Mouse (Mus musculus) heart, embryonic 11.5 days (tissue): ENCODE data around the gene Olfr340. TPM values are rescaled to one million over a fixed set of nuclear protein-coding genes. Genes with fewer than 3 reads are reported as not detected.
"Not testable (repeated sequence)": the region's sequence is repeated elsewhere in the genome, so short reads cannot be mapped to it uniquely, and the experiment has no call there.

Experiments used
- ATAC-seq: fragments of 200-750 bp; cut with Nextera tagmentation; replicated peaks from 2 replicates; pipeline ENCODE4 v1.8.0; 2017; ENCODE audit warnings: moderate library complexity; ENCODE audit not compliant: insufficient number of reproducible peaks, low FRiP score, low TSS enrichment
- H3K27ac ChIP-seq: fragments of 300-500 bp; sonication (generic); 2 replicates; pipeline ENCODE4 v1.5.1; 2014; ENCODE audit warnings: mild to moderate bottlenecking, low read depth, low read length
- H3K27me3 ChIP-seq: fragments of 300-500 bp; sonication (generic); 2 replicates; pipeline ENCODE4 v1.6.1; 2014; ENCODE audit warnings: mild to moderate bottlenecking, low read length, mixed read lengths; ENCODE audit not compliant: control insufficient read depth, insufficient read depth
- H3K36me3 ChIP-seq: fragments of 300-500 bp; sonication (generic); 2 replicates; pipeline ENCODE4 v1.6.1; 2014; ENCODE audit warnings: mild to moderate bottlenecking, low read length, moderate library complexity, mixed read lengths; ENCODE audit not compliant: control insufficient read depth, insufficient read depth
- H3K4me1 ChIP-seq: fragments of 300-500 bp; sonication (generic); 2 replicates; pipeline ENCODE4 v1.6.1; 2014; ENCODE audit warnings: low read length; ENCODE audit not compliant: control insufficient read depth, insufficient read depth
- H3K4me2 ChIP-seq: fragments of 300-500 bp; sonication (generic); 2 replicates; pipeline ENCODE4 v1.6.1; 2014; ENCODE audit warnings: mild to moderate bottlenecking, moderate library complexity
- H3K4me3 ChIP-seq: fragments of 300-500 bp; sonication (generic); 2 replicates; pipeline ENCODE4 v1.5.1; 2014; ENCODE audit warnings: low read depth, low read length
- H3K9ac ChIP-seq: fragments of 300-500 bp; sonication (generic); 2 replicates; pipeline ENCODE4 v1.6.1; 2014; ENCODE audit warnings: mild to moderate bottlenecking, low read depth, low read length, moderate library complexity
- H3K9me3 ChIP-seq: fragments of 300-500 bp; sonication (generic); replicated peaks from 2 replicates; pipeline ENCODE4 v1.6.1; 2016; ENCODE audit warnings: low read length; ENCODE audit not compliant: control insufficient read depth
- WGBS: fragments of 180-500 bp; shearing (Covaris S2); extraction: QIAGEN DNeasy Blood & Tissue Kit; methylation state at CpG from one replicate; pipeline ENCODE4 v1.1.7; 2014; ENCODE audit not compliant: insufficient replicate concordance; 5-methylcytosine and 5-hydroxymethylcytosine counted together
- polyA plus RNA-seq: library from polyadenylated mRNA; unstranded; fragments of >200 nt; fragmentation: Nextera tagmentation; extraction: Ambion mirVana; gene quantifications from 2 replicates; pipeline ENCODE4 v1.2.1, GENCODE M21; 2014

The Olfr340 gene
- polyA plus RNA-seq: not detected in 2 replicates

DNA sequence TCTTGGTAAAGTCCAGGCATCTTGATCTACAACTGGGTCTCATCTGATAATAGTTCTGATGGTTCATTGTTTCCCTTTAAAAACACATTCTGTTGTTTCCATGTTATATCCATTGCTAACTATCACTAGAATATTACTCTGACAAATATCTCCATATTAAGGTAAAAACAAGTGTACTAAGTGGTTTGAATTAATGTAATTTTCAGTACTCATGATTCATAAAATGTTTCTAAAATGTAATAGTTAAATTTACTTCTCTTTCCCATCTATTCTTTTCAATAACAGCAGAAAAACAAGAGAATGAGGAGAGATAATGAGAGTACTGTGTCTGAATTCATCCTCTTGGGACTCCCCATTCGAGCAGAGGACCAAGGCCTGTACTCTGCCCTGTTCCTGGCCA lies at the start of gene Olfr340:
Gene Olfr340 (plus strand): TSS at position 301 of the 400 bp plus-strand sequence.
- peaks cover 2% of the 10 kb centered on the region; the same call in 1 of the 2 replicates for H3K9me3 ChIP-seq
- no peak within 1 kb of the TSS for H3K4me2 ChIP-seq
- no peaks in the 10 kb centered on the region for H3K27me3 ChIP-seq
- no peak for ATAC-seq
- H3K36me3 ChIP-seq: no peaks in the 10 kb centered on the region
- 56% methylated on average over 1 of the region's 1 CpGs for WGBS
- H3K4me3 ChIP-seq: no peak within 1 kb of the TSS
- no peak within 1 kb of the TSS for H3K9ac ChIP-seq
- no peak within 1 kb of the TSS for H3K27ac ChIP-seq
- no peaks in the 10 kb centered on the region for H3K4me1 ChIP-seq

DNA sequence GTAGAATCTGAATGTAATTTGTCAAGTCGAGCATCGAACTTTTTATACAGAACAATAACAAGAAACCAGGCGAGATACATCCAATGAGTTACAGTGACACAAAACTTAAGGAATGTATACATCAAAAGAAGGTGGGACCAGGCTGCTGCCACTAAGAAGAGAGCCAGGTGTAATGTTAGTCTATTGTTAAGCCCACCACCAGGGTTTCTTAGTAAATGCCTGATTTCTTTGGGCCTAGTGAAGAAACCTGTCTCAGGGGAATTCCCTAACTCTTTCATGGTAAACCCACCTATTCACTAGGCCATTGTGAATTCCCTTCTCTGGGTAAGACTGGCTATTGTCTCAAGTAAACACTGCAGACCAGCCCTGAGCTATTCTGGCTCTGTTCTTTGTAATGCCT lies 37.2 kb upstream of the Olfr340 start:
- not testable (repeated sequence) for H3K27ac ChIP-seq, ATAC-seq, H3K4me1 ChIP-seq, H3K4me2 ChIP-seq, H3K27me3 ChIP-seq, H3K9ac ChIP-seq, H3K36me3 ChIP-seq, H3K9me3 ChIP-seq, H3K4me3 ChIP-seq
- WGBS: 69% methylated on average over 3 of the region's 3 CpGs

DNA sequence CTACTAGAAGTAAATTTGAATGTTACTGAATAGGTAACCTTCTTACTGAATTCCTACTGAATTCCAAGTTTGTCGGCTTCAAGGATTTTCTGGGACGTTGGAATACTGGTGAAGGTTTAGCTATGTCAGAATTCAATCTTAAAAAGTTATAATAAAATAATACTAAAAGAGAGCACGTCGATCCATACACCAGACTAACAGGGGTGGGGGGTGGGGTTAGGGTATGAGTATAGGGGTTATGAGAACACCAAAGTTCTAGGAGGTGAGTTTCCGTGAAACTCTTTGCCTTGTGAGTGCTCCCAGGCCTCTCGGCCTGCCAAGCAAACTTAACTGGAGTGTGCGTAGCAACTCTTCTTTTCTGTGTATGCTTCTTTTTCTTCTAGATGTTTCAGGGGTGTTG lies 36.8 kb upstream of the Olfr340 start:
- H3K9ac ChIP-seq, ATAC-seq, H3K27ac ChIP-seq, H3K4me3 ChIP-seq, H3K36me3 ChIP-seq, H3K4me2 ChIP-seq, H3K27me3 ChIP-seq, H3K4me1 ChIP-seq, H3K9me3 ChIP-seq: not testable (repeated sequence)
- 77% methylated on average over 7 of the region's 7 CpGs for WGBS

DNA sequence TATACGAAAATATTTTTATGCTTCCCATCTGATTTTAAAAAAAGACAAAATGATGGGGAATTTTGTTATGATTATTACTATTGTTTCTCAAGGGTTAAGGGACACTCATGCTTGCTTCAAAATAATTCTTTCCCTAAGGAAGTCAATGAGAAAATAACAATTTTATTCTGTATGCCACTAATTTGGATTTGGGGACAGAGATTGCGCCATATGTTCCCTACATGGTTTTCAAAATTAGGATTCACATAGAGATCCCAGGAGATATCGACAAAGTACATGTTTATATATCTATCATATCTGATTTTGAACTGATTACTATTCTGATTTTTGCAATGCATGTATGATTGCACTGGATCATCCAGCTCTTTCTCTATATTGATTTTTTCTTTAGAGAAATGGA lies 33.7 kb upstream of the Olfr340 start, which contains the start of gene Olfr339:
Gene Olfr339 (plus strand): TSS at position 301 of the 400 bp plus-strand sequence.
- H3K4me3 ChIP-seq: no peak within 1 kb of the TSS
- H3K27me3 ChIP-seq: no peaks in the 10 kb centered on the region
- H3K9me3 ChIP-seq: no peaks in the 10 kb centered on the region
- ATAC-seq: no peak
- no peak within 1 kb of the TSS for H3K9ac ChIP-seq
- H3K4me2 ChIP-seq: no peak within 1 kb of the TSS
- WGBS: 75% methylated on average over 3 of the region's 3 CpGs
- H3K27ac ChIP-seq: no peak within 1 kb of the TSS
- no peaks in the 10 kb centered on the region for H3K36me3 ChIP-seq
- no peaks in the 10 kb centered on the region for H3K4me1 ChIP-seq

DNA sequence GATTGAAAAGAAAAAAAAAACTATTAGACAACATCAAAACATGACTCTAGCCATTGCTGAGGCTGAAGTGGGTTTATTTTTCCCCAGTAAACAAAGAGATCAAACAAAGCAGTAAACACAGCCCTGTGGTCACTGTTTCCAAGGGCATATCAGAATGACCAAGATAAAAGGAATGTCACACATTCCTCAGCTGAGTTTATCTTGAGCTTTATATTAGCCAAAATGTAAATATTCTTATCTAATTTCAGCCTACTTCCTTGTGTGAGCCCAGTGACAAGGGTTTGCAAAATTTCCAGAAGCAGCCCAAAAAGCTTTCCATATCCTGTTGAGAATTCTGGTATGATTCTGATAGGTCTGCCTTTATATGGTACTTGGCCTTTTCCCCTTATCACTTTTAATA lies 21.2 kb downstream of the Olfr340 start:
- H3K27me3 ChIP-seq: no peaks in the 10 kb centered on the region

DNA sequence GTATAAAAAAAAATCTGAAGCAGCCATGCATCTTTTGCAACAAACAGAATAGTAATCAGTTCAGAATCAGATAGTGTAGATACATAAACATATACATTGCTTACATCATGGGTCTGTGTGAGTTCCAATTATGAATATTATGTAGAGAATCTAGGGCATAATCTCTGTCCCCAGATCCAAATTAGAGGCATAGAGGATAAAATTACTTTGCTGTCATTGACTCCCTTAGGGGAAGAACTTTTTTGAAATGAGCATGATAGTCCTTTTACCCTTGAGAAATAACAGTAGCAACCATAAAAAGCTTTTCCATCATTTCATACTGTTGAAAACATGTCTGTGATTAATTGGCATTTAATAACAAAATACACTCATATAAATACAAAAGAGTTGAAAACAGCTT lies 30.0 kb downstream of the Olfr340 start, which contains the start of gene Olfr341:
Gene Olfr341 (minus strand): TSS at position 101 of the 400 bp plus-strand sequence.
- Histone ChIP-seq H3K27ac (no peak within 1 kb of the TSS), H3K4me1 (no peaks in the 10 kb centered on the region), H3K9ac (no peak within 1 kb of the TSS), H3K4me2 (no peak within 1 kb of the TSS), H3K4me3 (no peak within 1 kb of the TSS), H3K9me3 (peaks cover 3% of the 10 kb centered on the region; the same call in 1 of the 2 replicates), H3K36me3 (no peaks in the 10 kb centered on the region), H3K27me3 (no peaks in the 10 kb centered on the region)
- no peak for ATAC-seq

More for the DNA sequence above, 21.2 kb downstream of the Olfr340 start:
- H3K4me1 ChIP-seq: no peaks in the 10 kb centered on the region
- ATAC-seq: no peak
- no peaks in the 10 kb centered on the region for H3K36me3 ChIP-seq
- no peak overlapping the region for H3K27ac ChIP-seq
- no peak overlapping the region for H3K4me3 ChIP-seq
- peaks cover 8% of the 10 kb centered on the region for H3K9me3 ChIP-seq
- no peak overlapping the region for H3K9ac ChIP-seq
- no peak overlapping the region for H3K4me2 ChIP-seq

Other genes starting within 250 kb of the Olfr340 start
- 19.4 TPM in 2 replicates for gene Ptgs1, start 222.2 kb upstream of the Olfr340 start, polyA plus RNA-seq
- gene Olfr338, start 79.1 kb upstream of the Olfr340 start, polyA plus RNA-seq: not detected in 2 replicates
- gene Olfr339, start 33.6 kb upstream of the Olfr340 start, polyA plus RNA-seq: not detected in 2 replicates
- gene Olfr341, start 29.9 kb downstream of the Olfr340 start, polyA plus RNA-seq: not detected in 2 replicates
- gene Olfr342, start 72.4 kb downstream of the Olfr340 start, polyA plus RNA-seq: not detected in 2 replicates
- gene Olfr344, start 114.1 kb downstream of the Olfr340 start, polyA plus RNA-seq: not detected in 2 replicates
- gene Olfr345, start 187.5 kb downstream of the Olfr340 start, polyA plus RNA-seq: not detected in 2 replicates
- gene Olfr346, start 233.2 kb downstream of the Olfr340 start, polyA plus RNA-seq: not detected in 2 replicates